Mouse (Mus musculus): Measurements from ENCODE around the gene Zbtb37.

Zbtb37 gene

DNA sequence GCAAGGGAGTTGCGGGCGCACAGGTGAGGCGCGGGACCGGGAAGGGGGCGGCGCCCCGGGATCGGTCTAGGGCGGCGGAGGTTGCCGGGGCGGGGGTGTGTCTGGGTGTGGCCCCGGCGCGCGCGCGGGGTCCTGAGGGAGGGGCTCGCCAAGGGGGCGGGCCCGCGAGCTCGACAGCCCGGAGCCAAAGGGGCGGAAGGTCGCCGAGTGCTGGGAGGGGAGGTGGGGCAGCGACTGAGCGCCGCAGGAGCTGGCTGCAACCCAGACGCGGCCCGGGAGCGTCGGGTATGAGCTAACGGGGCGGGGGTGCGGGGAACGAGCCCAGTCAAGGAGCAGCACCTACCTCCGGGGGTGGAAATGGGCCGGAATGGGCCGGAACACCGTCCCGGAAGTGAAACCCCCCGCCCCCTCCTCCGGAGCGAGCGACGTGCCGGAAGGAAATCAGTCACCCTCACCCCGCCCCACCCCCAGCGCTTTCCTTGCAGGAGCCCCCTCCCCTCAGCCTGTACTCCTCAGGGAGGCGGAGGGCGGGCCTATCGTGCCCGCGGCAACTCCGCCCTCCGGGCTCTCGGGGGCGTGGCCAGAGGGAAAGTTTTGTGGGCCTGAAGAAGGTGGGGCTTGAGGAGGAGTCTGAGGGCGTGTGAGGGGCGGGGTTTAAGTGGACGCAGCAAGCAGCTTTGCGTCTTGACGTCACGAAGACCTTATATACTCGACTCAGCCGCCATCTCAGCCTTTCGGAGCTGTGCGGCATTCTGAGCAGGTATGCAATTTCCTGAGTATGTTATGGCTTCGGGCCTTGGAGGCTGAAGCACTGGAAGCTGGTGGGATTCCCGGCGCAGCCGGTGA, at the start of gene Zbtb37:
Zbtb37 (minus strand) TSS at position 415 of the 846 bp plus-strand sequence.
- DNase-seq (ENCODE audit: extremely low spot score, low spot score): peak; percentile 99

DNA sequence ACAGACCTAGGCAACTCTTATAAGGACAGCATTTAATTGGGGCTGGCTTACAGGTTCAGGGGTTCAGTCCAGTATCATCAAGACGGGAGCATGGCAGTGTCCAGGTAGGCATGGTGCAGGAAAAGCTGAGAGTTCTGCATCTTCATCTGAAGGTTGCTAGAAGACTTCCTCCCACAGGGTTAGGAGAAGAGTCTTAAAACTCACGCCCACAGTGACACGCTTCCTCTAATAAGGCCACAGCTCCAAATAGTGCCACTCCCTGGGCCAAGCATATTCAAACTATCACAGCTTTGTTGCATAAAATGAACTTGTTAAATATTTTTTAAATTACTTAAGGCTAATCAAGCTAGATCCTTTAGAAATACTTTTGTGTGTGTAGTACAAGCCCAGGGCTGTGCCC, 42.6 kb upstream of the Zbtb37 start:
- DNase-seq (ENCODE audit: extremely low spot score, low spot score): no peak

DNA sequence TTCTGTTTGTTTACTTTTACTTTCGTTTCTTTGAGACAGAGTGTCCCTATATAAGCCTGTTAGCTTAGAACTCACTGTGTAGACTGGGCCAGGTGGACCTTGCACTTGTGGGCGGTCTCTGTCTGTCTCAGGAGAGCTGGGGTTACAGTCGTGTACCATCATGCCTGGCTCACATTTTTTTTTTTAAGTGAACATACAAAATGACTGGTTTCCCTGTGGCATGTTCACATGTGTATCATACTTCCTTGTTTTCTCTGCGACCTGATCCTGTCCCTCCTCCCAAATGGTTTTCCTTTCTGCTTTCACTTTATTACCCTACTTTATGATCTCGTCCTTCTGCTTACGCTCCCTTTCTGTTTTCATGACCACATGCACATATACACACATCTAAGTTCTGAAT, 41.6 kb upstream of the Zbtb37 start:
- DNase-seq (ENCODE audit: extremely low spot score, low spot score): no peak

DNA sequence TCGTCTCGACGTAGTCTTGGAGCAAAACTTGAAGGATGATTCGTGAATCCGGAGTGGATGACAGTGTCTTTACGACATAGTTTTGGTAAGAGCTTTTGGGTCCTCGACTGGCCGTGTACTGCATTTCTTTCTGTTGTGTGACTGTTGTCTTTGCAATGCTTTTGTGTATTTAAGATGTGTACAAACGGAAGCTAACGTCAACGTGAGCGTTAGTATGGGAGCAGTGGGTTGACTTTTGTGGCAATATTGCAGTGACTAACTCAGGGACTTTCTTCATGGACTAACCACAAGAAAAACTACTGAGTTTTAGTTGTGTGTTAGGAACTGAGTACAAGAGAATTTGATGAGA, 36.6 kb upstream of the Zbtb37 start:
- no peak for DNase-seq (ENCODE audit: extremely low spot score, low spot score)

DNA sequence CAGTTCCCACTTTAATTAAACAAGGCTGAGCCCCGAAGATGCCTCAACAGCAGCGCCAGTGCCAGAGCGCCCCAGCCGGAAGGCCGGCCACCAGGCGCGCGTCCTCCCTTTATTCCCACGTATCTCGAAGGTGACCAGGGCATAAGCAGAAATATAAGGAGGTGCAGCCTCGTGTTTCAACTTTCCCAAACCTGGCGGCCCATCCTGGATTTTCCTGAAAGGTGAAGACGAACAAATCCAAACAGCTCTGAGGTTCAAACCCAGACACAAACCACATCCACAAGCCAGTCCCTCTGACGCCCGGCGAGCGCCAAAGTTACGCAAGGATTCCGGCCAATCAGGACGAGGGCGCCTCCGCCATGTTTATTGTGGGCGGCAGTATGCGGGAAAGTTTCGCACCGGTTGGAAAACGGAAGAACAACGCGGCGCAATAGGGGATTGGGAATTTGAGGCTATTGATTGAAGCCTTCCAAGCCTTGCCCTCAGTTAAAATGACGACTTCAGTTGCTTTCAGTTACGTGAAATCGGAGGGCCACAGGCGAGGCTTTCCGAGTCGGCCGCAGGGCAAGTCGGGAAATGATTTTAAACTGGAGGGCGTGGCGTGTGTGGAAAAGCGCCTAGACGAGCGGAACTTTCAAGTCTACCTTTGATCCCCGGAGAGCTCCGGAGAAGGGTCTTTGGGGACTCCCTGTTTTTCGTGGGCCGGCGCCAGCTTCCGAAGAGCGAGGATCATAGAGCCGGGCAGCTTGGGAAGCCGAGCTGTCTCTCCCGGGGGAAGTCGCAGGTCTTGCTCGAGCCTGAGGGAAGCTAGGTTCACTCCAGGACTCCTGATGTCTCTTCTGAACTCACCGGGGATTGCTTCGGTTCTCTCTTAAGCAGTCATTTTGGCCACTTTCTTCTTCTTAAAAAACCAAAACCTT, 36.0 kb upstream of the Zbtb37 start, which contains the start of the genes Dars2 and Cenpl:
Dars2 (minus strand) TSS at position 307 of the 920 bp plus-strand sequence.
Cenpl (plus strand) TSS at position 362 of the 920 bp plus-strand sequence.
- peak; percentile 91 for DNase-seq (ENCODE audit: extremely low spot score, low spot score)

DNA sequence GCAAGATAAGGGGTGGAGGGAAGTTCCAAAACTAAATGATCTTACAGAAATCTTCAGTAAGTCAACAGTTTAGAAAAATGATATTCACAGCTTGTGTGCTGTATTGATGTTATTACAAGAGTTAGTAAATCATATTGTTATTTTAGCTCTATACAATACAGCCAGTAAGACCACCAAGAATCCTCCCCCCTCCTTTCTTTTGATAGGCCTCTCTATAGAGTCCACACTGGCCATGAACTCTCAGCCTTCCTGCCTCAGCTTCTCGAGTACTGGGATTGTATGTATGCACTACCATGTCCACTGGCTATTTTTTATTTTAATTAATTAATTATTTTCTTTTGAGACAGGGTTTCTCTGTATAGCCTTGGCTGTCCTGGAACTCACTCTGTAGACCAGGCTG, 28.7 kb upstream of the Zbtb37 start:
- no peak for DNase-seq (ENCODE audit: extremely low spot score, low spot score)

DNA sequence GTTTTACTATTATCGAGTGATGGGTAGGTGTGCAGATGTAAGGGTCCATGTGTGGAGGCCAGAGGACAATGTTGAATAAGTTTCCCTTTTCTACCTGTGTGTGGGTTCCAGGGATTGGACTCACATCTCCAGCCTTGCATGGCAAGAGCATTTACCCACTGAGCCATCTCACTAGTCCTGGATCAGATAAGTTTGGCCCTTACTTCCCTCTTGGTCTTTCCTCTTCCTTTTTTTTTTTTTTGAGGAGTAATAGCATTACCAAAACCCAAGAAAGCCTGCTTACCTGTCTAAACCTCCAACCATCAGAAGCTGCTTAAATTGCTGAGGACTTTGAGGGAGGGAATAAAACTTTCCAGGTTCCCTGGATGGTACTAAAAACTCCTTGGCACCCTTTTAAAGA, 22.5 kb upstream of the Zbtb37 start:
- DNase-seq (ENCODE audit: extremely low spot score, low spot score): no peak

DNA sequence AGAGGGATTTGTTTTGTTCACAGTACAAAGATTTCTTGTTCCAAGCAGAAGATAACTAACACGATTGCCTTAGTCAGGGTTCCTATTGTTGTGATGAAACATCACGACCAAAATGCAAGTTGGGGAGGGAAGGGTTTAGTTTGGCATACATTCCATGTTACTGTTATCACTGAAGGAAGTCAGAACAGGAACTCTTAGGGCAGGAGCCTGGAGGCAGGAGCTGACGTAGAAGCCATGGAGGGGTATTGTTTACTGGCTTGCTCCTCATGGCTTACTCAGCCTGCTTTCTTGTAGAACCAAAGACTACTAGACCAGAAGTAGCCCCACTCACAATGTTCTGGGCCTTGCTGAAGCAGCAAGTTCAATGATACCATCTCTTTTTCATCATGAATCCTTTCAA, 12.3 kb upstream of the Zbtb37 start:
- DNase-seq (ENCODE audit: extremely low spot score, low spot score): no peak

DNA sequence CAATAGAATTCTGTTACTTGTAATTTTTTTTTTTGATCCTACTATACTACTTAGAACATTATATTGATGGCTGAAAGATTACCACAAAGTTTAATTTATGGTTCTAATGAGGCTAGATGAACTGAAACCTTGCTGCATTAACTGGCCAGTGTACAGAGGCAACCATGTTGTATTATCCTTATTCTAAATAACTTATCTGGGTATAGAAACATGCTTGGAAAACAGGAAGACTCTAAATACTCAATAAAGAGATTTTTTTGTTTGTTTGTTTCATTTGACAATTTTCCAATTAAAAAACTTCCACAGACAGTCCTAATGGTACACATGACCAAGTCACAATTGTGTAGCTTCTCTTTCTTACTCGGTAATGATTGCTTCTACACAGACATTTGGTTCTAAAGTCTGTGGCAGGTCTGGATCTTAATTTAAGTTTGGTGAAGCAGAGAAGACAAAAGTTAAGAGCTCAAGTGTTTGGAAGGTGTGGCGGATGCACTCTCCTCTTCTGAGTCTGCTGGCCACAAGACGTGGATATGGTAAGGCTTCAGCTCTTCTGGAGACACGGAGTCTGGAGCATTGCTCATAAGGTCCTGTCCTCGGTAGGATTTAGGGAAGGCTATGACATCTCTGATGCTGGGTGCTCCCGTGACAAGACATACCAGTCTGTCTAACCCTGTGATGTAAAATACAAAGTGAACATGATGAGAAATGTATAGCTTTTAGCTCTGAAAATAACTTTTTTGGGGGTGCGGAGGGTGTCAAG, 6.8 kb upstream of the Zbtb37 start:
- no peak for DNase-seq (ENCODE audit: extremely low spot score, low spot score)

DNA sequence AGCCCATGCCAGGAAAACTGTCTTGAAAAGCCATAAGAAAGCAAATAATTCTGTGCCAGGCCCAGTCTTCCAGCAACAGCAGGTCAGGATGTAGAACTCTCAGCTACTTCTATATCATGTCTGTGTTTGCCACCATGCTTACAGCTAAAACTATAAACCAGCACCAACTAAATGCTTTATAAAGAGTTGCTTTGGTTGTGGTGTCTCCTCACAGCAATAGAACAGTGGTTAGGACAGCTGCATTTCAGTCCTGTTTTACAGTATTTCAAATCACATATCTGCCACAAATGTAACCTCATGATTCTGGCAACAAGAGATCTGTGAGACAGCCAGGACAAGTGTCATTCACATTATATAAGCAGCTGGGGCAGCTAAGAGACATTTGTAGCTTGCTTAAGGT, 6.2 kb upstream of the Zbtb37 start:
- DNase-seq (ENCODE audit: extremely low spot score, low spot score): no peak

DNA sequence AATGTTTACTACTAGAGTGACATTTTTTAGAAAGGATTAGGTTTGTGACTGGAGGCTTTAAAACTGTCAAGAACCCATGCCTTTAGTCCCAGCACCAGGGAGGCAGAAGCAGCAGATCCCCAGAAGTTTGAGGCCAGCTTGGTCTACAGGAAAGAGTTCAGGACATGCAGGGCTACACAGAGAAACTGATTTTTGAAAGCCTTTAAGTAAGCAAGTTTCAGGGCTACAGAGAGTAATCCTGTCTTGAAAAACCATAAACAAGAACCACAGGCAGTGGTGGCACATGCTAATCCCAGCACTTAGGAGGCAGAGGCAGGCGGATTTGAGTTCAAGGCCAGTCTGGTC, 5.7 kb upstream of the Zbtb37 start:
- DNase-seq (ENCODE audit: extremely low spot score, low spot score): no peak

DNA sequence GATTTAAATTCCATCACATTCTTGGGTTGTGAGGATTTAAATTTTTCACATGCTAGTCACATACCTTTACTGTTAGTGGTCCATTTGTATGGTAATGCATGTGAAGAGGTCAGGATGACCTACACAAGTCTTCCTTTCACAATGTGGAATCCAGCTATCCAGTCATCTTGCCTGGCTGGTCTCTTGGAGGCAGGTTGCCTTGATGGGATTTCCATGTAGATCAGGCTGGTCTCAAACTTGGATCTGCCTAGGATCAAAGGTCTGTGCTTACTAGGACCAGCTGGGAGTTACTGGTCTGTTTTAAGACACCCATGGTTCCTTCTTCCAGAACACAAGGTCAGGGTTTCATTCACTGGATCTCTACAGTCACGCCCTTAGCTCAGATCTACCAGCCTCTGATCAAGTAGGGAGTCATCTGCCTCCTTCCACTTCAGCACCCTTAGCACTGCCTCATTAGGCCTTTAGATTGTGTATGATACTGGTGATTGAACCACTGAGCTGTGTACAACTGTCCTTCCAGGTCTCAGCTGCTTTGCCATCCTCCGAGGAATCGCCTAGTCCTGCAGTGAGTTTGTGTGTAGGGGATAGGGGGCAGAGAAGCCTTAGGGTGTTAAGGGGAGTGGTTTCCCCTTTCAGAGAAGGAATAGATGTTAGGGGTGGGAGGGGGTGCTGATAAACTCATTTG, 5.2 kb upstream of the Zbtb37 start:
- peak; percentile 68 for DNase-seq (ENCODE audit: extremely low spot score, low spot score)

DNA sequence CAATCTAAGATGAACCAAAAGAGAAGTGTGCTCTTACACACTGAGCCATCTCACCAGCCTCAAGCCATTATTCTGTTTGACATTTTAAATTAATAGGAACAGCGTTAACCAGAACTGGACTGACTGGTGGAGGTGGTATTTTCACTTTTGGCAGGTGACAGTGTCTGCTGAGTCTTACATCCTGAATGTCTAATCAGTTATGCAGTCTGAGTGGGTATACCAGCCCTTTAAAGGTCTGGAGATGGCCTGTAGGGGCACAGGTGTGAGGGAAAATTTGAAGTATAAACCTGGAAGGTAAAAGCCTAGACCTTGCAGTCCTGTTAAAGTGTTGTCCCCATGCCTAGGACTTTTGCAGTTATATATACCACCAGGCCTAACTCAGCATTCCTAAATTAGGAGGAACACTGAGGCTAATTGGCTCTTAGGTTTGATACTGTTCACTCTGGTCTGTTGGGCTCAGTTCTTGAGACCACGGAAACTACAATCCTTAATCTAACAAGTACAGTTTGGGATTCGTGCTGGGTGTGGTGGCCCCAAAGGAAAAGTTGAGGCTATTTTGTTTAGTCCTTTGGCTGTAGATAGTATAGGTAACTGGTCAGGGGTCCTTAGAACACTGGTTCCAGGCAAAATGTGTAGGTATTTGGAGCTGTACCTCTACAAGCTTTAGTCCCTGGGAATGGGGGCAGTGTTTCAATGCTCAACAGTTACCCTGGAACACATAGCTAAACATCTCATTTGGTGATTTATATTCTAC, 4.5 kb upstream of the Zbtb37 start:
- peak; percentile 51 for DNase-seq (ENCODE audit: extremely low spot score, low spot score)

DNA sequence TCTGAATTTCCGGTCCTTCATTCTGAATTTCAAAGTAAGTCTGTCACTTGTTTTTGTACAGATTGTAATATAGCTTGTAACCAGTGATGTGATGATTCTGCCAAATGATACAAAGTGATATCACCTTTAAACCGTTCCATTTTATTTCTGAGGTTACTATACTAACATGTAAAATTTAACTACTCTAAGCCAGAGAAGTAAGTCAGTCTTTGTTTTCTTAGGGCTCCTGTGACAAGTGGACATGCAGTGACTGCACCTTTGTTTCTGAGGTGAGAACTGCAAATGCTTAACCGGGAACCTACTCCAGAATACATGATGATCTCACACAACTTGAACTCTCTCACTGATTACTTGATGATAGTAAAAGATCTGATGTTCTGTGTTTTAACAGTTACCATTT, 3.4 kb upstream of the Zbtb37 start:
- DNase-seq (ENCODE audit: extremely low spot score, low spot score): no peak

DNA sequence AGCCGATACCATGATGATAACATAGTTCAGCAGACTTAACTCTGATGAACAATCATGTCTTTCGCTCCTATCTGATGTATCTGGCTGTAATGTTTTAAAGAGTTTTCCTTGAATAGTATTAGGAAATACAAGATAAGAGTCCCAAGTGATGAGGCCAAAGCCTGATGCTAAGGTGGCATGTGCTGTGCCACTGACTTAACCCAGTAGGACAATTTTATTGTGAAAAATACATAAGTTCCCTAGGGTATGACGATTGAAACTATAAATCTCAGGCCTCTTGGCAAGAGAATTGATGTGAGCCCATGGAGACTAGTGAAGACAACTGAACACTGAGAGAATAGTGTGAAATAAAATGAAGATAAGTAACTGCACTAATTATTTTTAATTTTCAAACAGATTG, 3.0 kb upstream of the Zbtb37 start:
- DNase-seq (ENCODE audit: extremely low spot score, low spot score): no peak

DNA sequence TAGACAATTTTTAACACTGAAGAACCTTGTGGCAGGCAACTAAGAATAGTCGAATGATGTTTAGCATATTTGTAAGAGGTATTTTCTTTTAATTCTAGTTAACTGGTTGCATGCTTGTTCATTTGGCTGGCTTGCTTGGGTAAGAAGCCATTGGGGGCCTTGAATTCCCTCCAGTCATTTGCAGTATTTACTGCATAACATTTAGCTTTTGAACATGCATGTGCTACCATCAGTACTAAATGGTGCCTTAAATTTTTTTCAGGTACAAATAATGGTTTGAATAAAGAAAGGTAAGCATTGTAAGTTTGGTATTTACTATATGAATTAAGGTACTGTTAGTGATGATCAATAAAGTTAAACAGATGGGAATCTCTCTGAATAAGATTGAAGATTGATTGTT, 2.4 kb upstream of the Zbtb37 start:
- DNase-seq (ENCODE audit: extremely low spot score, low spot score): no peak

DNA sequence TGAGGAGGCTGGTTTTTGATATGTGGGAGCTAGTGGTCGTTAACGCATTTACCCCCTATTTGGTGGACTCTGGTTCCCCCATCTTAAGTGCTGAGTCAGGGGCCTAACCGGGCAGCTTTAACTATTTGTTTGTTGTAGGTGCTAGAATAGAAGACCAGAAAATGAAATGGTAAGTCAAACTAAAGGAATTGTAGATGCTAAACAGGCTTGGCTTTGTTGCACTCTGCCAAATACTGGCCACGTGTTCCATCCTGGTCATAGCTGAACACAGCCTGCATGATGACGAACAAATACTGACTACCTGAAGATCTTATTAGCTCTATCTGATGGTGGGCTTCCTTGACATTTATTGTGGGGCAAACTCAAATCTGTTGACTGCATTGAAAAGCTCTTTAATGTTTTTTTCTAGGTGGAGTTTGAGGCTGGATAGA, 1.8 kb upstream of the Zbtb37 start:
- no peak for DNase-seq (ENCODE audit: extremely low spot score, low spot score)

DNA sequence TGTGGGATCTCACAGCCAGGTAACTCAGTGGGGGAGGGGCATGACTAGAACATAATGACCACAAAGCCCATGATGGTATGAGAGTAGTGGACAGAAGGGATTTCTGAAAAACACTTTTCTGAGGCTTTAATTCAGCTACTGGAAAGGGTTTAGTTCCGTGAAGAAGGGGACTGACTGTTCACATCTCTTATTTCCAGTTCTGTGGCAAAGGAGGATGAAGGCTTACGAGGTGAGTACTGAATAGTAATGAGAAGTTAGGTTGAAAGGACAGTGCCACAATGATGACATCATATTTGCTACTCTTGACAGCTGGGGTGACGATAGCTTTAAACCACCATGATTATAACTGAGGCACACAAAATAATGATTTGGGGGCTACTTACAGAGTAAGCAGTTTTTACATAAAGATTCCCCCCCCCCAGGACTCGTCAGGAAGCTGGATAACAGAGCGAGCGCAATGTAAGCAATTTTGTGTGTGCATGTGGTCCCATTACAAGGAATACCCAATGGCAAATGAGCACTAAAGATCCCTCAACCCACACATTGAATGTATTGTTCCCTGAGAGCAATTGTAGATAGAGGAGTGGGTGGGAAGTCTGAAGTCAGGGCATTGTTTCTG, 1.2 kb upstream of the Zbtb37 start:
- peak; percentile 35 for DNase-seq (ENCODE audit: extremely low spot score, low spot score)

DNA sequence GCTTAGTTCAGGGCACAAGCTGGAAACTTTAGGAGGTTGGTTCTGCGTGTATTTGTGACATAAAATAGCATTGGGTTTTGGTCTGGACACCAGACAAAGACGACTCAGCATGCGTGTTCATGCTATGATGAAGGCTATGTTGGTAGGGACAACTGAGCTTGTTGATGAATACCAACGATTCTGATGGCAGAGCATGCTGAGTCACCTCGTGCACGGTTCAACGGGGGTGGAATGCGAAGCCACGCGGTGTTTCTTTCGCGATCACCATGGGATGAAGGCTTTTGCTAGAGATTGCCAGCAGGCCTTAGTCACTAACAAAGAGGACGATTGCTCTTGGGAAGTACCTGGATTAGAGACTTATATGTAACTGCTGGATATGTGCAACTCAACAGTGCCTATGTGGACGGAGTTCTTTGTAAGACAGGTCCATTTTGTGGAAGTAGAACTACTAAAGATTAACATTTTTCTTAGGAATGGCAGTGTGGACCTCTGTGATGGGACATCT, 684 bp upstream of the Zbtb37 start:
- no peak for DNase-seq (ENCODE audit: extremely low spot score, low spot score)

Data from neural tube, embryonic 10.5 days (tissue).